Mouse (Mus musculus): ENCODE measurements at regions not wholly inside any gene's neighbourhood (a gene's known extent, or its start where the extent isn't known, plus 50 kb on each side); places are given as distances from the start of the nearest gene placed in this dataset.

DNA sequence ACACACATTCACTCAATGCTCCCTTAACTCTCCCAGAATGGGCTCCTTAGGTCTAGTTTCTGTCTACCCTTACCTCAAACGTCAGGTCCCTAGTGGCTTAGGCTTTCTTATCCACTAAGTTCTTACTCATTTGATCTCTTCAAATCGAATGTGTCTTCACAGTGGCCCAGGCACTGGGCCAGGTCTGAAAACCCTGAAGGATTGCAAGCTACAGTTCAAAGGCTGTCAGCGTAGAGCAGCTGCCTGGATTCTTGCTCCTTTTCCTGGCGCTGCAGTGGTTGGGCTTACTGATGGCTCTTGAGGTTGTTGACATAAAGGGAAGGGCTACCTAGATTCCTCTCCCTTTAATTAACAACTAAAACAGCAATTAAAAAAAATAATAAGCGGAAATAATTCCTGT is 103.0 kb downstream of the Ankrd50 start:
- Histone ChIP-seq H3K4me1 (replicated peaks; ENCODE audit: control insufficient read depth, insufficient read depth, low read length) (no peaks in the 10 kb centered on the region), H3K9me3 (ENCODE audit: control insufficient read depth) (no peaks in the 10 kb centered on the region), H3K27ac (ENCODE audit: low read depth, low read length) (no peak overlapping the region), H3K4me2 (replicated peaks; ENCODE audit: low read depth) (no peak overlapping the region), H3K27me3 (replicated peaks; ENCODE audit: control insufficient read depth, insufficient read depth, low read length) (no peaks in the 10 kb centered on the region), H3K9ac (ENCODE audit: low read depth, low read length) (no peak overlapping the region), H3K4me3 (ENCODE audit: low read depth, low read length) (no peak overlapping the region), H3K36me3 (ENCODE audit: control insufficient read depth, insufficient read depth) (no peaks in the 10 kb centered on the region)
- WGBS: 53% methylated on average over 5 of the region's 5 CpGs
- no peak for ATAC-seq
- no peak for TF ChIP-seq CTCF (IDR thresholded peaks at IDR 0.05; ENCODE audit: low read depth)

DNA sequence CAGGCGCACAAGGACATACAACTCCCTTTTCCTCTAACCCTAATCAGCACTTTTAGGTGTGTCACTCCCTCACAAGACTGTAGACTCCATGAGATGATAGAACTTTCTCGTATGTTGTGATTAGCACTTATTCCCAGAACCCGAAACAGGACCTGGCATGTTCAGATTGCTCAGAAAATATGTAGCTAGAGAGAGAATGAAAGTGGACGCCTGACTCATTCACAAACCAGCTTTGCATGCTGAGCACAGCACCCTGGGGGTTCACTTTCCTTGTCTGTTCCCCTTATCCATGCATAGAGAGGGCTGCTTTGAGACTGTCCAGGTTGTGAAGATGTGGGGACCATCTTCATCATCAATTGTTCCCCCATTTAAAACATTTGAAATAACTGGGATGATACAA is 111.0 kb downstream of the Ankrd50 start:
- no peaks in the 10 kb centered on the region for H3K36me3 ChIP-seq (ENCODE audit: control insufficient read depth, insufficient read depth)
- WGBS: 80% methylated on average over 4 of the region's 4 CpGs
- ATAC-seq: no peak

DNA sequence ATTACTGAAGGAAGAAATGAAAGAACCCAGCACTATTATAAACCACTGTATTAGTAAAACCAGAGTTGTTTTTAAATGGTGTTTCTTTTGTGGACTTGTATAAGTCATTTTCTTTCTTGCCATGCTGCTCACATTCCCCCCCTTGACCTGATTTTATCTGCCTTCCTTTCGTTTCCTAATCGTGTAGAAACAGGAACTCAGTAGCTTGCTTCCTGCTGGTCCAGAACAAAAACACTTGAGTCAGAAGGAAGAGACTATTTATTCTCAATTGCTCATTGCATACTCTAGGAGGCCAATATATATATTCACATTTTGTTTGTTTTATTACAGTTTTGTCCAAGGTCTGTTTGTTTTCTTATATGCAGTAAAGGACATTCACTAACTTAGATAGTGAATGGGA is 112.9 kb downstream of the Ankrd50 start:
- no peak for TF ChIP-seq CTCF (IDR thresholded peaks at IDR 0.05; ENCODE audit: low read depth)
- no peaks in the 10 kb centered on the region for H3K36me3 ChIP-seq (ENCODE audit: control insufficient read depth, insufficient read depth)
- no peaks in the 10 kb centered on the region for H3K4me1 ChIP-seq (replicated peaks; ENCODE audit: control insufficient read depth, insufficient read depth, low read length)
- no peak overlapping the region for H3K4me2 ChIP-seq (replicated peaks; ENCODE audit: low read depth)
- 43% methylated on average over 2 of the region's 2 CpGs for WGBS
- ATAC-seq: no peak
- no peak overlapping the region for H3K9ac ChIP-seq (ENCODE audit: low read depth, low read length)
- H3K27ac ChIP-seq (ENCODE audit: low read depth, low read length): no peak overlapping the region
- H3K27me3 ChIP-seq (replicated peaks; ENCODE audit: control insufficient read depth, insufficient read depth, low read length): no peaks in the 10 kb centered on the region
- H3K9me3 ChIP-seq (ENCODE audit: control insufficient read depth): no peaks in the 10 kb centered on the region
- H3K4me3 ChIP-seq (ENCODE audit: low read depth, low read length): no peak overlapping the region

More for the DNA sequence above, 111.0 kb downstream of the Ankrd50 start:
- Histone ChIP-seq H3K27ac (ENCODE audit: low read depth, low read length) (no peak overlapping the region), H3K4me2 (replicated peaks; ENCODE audit: low read depth) (no peak overlapping the region), H3K9me3 (ENCODE audit: control insufficient read depth) (no peaks in the 10 kb centered on the region), H3K4me3 (ENCODE audit: low read depth, low read length) (no peak overlapping the region), H3K9ac (ENCODE audit: low read depth, low read length) (no peak overlapping the region), H3K4me1 (replicated peaks; ENCODE audit: control insufficient read depth, insufficient read depth, low read length) (no peaks in the 10 kb centered on the region), H3K27me3 (replicated peaks; ENCODE audit: control insufficient read depth, insufficient read depth, low read length) (no peaks in the 10 kb centered on the region)
- no peak for TF ChIP-seq CTCF (IDR thresholded peaks at IDR 0.05; ENCODE audit: low read depth)

DNA sequence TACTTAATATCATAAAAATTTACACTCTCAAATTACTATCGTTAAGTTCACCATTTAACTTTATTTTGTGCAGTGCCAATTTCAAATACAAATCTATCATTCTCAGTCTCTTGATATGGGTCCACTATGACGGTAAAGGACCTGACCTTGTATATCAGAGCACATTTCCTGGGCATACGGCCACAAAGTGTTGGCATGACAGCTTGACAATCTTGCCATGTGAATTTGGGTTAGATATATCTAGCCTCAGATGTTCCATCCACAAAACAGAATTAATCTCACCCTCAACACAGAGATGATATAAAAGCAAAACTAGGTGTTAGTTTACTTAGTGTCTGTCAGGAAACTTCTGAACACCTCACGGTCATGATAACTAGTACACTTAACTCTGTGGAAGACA is 120.8 kb downstream of the Ankrd50 start:
- Histone ChIP-seq H3K27ac (ENCODE audit: low read depth, low read length) (no peak overlapping the region), H3K9me3 (ENCODE audit: control insufficient read depth) (no peaks in the 10 kb centered on the region), H3K4me2 (replicated peaks; ENCODE audit: low read depth) (no peak overlapping the region), H3K9ac (ENCODE audit: low read depth, low read length) (no peak overlapping the region), H3K4me1 (replicated peaks; ENCODE audit: control insufficient read depth, insufficient read depth, low read length) (no peaks in the 10 kb centered on the region), H3K4me3 (ENCODE audit: low read depth, low read length) (no peak overlapping the region), H3K36me3 (ENCODE audit: control insufficient read depth, insufficient read depth) (no peaks in the 10 kb centered on the region), H3K27me3 (replicated peaks; ENCODE audit: control insufficient read depth, insufficient read depth, low read length) (no peaks in the 10 kb centered on the region)
- 92% methylated on average over 4 of the region's 4 CpGs for WGBS
- ATAC-seq: no peak
- TF ChIP-seq CTCF (IDR thresholded peaks at IDR 0.05; ENCODE audit: low read depth): no peak

DNA sequence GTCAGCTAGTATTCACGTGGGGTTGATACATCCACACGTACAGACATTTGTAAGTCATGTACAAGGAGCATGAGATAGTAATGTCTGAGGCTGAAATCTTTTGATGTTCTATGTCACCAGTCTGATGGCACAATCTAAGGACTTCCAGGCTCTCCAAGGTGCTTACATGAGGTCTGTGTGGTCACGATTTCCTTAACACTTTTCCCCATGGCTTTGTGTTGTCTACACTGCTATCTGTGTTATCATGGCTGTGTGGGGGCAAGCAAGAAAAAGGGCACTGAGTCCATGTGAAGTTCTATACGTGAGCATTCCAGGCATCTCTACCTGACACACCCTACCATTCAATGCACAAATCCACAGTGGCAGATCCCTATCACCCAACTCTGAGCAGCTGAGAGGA is 123.2 kb downstream of the Ankrd50 start:
- no peak for ATAC-seq
- Histone ChIP-seq H3K36me3 (ENCODE audit: control insufficient read depth, insufficient read depth) (no peaks in the 10 kb centered on the region), H3K27me3 (replicated peaks; ENCODE audit: control insufficient read depth, insufficient read depth, low read length) (no peaks in the 10 kb centered on the region), H3K9ac (ENCODE audit: low read depth, low read length) (no peak overlapping the region), H3K4me2 (replicated peaks; ENCODE audit: low read depth) (no peak overlapping the region), H3K4me1 (replicated peaks; ENCODE audit: control insufficient read depth, insufficient read depth, low read length) (no peaks in the 10 kb centered on the region), H3K27ac (ENCODE audit: low read depth, low read length) (no peak overlapping the region), H3K9me3 (ENCODE audit: control insufficient read depth) (no peaks in the 10 kb centered on the region), H3K4me3 (ENCODE audit: low read depth, low read length) (no peak overlapping the region)
- 78% methylated on average over 4 of the region's 4 CpGs for WGBS
- no peak for TF ChIP-seq CTCF (IDR thresholded peaks at IDR 0.05; ENCODE audit: low read depth)

DNA sequence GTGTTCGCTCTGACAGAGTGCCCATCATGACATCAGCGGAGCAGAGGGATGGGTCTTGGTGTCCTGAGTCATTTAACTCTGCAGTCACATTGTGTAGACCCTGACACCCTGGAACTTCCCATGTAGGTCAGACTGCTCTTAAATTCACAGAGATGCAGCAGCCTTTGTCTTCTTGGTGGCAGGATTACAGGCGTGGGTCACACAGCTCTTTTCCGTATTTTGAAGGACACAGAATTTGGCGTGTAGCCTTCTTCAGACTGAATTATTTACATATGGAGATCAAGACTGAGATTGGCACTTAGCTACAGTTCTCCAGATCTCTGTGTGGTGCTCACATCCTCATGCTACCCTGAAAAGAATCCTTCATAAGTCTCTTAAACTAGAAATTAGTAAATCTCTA is 123.7 kb downstream of the Ankrd50 start:
- Histone ChIP-seq H3K4me2 (replicated peaks; ENCODE audit: low read depth) (no peak overlapping the region), H3K9me3 (ENCODE audit: control insufficient read depth) (no peaks in the 10 kb centered on the region), H3K27ac (ENCODE audit: low read depth, low read length) (no peak overlapping the region), H3K9ac (ENCODE audit: low read depth, low read length) (no peak overlapping the region), H3K4me3 (ENCODE audit: low read depth, low read length) (no peak overlapping the region), H3K36me3 (ENCODE audit: control insufficient read depth, insufficient read depth) (no peaks in the 10 kb centered on the region), H3K27me3 (replicated peaks; ENCODE audit: control insufficient read depth, insufficient read depth, low read length) (no peaks in the 10 kb centered on the region), H3K4me1 (replicated peaks; ENCODE audit: control insufficient read depth, insufficient read depth, low read length) (no peaks in the 10 kb centered on the region)
- ATAC-seq: no peak
- no peak for TF ChIP-seq CTCF (IDR thresholded peaks at IDR 0.05; ENCODE audit: low read depth)
- 57% methylated on average over 5 of the region's 5 CpGs for WGBS

DNA sequence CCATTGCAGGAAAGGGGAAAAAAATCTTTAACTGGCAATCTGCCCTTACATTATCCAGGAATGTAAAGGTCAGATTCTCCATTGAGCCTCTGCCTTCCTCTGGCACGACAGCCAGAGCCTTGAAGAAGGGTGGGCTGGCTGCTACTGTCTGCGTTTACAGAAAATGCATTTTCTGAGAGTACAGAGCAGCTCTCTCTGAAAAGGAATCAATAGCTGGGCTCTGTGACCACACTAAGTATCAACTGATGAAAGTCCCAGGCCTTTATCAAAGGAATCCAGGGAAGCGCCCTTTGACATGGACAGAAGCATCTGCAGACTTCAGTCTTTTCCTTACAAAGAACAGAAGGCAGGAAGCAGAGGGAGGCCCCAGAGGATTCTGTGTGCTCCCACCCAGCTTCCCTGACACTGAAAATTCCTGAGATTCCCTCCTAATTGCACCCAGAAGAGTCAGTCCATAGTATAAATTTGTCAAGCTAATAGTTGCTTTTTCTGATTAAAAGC is 124.2 kb downstream of the Ankrd50 start:
- Histone ChIP-seq H3K4me1 (replicated peaks; ENCODE audit: control insufficient read depth, insufficient read depth, low read length) (no peaks in the 10 kb centered on the region), H3K4me2 (replicated peaks; ENCODE audit: low read depth) (no peak overlapping the region), H3K4me3 (ENCODE audit: low read depth, low read length) (no peak overlapping the region), H3K9me3 (ENCODE audit: control insufficient read depth) (no peaks in the 10 kb centered on the region), H3K9ac (ENCODE audit: low read depth, low read length) (no peak overlapping the region), H3K27ac (ENCODE audit: low read depth, low read length) (no peak overlapping the region), H3K36me3 (ENCODE audit: control insufficient read depth, insufficient read depth) (no peaks in the 10 kb centered on the region), H3K27me3 (replicated peaks; ENCODE audit: control insufficient read depth, insufficient read depth, low read length) (no peaks in the 10 kb centered on the region)
- TF ChIP-seq CTCF (IDR thresholded peaks at IDR 0.05; ENCODE audit: low read depth): no peak
- no peak for ATAC-seq
- 38% methylated on average over 3 of the region's 3 CpGs for WGBS
